Mouse (Mus musculus) liver, embryonic 14.5 days (tissue): ENCODE measurements around the gene Synj2.

Experiments used
- CTCF ChIP-seq: IDR thresholded peaks from 2 replicates; pipeline ENCODE4 v1.5.1; 2016; ENCODE audit warnings: antibody characterized with exemption, low read depth, control low read depth
- EP300 ChIP-seq: IDR thresholded peaks from 2 replicates; pipeline ENCODE4 v1.6.1; 2016; ENCODE audit warnings: antibody characterized with exemption, low read depth

- TF ChIP-seq CTCF (no peak), EP300 (no peak)
These were observed 60.8 kb downstream of the Synj2 start for GRCm38 (mm10) chr17:6001836-6002235.
